Mouse (Mus musculus): ENCODE data around the gene Galt. TPM values are rescaled to one million over a fixed set of nuclear protein-coding genes. Genes with fewer than 3 reads are reported as not detected.

Galt gene
- polyA plus RNA-seq, 1 experiment from 2014 or later: 39.7 TPM

DNA sequence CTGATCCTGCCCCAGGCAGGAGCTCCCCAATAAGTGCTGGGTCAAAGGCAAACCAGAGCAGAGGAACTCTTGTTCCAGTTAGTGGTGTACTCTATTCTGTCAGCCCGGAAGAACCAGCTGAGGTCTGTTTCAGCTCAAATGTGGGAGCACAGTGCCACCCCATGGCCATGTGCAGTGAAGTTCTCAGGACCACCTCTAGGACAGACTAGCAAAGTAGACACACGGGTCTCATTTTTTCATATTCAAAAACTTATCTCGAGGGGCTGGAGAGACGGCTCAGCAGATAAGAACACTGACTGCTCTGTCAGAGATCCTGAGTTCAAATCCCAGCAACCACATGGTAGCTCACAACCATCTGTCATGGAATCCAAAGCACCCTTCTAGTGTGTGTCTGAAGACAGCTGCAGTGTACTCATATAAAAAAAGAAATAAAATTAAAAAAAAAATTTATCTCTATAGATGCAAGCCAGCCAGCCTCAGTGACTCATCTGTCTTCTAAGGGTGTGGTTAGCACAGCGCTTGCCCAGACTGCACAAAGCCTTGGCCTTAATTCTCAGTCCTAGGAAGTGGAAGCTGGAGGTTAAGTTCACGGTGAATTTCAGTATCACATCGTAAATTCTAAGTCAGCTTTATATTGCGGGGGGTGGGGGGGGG is 17.3 kb upstream of the Galt start:
- no peaks in the 10 kb centered on the region for H3K36me3 ChIP-seq (ENCODE audit: insufficient read depth, low read length)
- TF ChIP-seq CTCF (IDR thresholded peaks at IDR 0.05) (peak; percentile 89), EP300 (IDR thresholded peaks at IDR 0.05) (no peak)
- no peak overlapping the region for H3K4me2 ChIP-seq (replicated peaks; ENCODE audit: low read depth, low read length)
- peak; percentile 47 for ATAC-seq
- H3K27ac ChIP-seq (ENCODE audit: low read length): no peak overlapping the region
- 31% methylated on average over 8 of the region's 8 CpGs for WGBS
- H3K9me3 ChIP-seq (ENCODE audit: low read length): no peaks in the 10 kb centered on the region
- peak; percentile 86 for DNase-seq (ENCODE audit: low spot score)
- no peak overlapping the region for H3K4me3 ChIP-seq (ENCODE audit: low read depth, low read length)
- no peak overlapping the region for H3K9ac ChIP-seq (replicated peaks; ENCODE audit: low read depth)
- H3K4me1 ChIP-seq (ENCODE audit: insufficient read depth, low read depth, low read length): peaks cover 7% of the 10 kb centered on the region; the same call in 1 of the 2 replicates
- peaks cover 6% of the 10 kb centered on the region; the same call in 1 of the 2 replicates for H3K27me3 ChIP-seq (replicated peaks; ENCODE audit: insufficient read depth, low read length)

DNA sequence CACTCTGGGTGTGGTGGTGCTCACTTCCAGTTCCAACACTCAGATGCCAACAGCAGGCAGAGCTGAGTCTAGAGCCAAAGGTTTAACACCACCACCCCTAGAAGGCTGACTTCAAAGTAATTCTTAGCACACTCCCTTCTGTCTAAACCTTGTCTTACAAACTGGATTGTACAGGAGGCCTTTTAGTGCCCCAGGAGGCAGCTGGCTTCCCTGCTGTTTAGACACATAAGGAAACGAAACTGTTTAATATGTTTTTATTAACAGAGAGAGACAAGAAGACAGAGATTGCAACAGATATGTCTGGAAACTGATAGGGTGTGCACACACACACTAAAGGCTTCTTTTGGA is 16.8 kb upstream of the Galt start:
- Histone ChIP-seq H3K4me1 (ENCODE audit: insufficient read depth, low read depth, low read length) (peaks cover 7% of the 10 kb centered on the region; the same call in 1 of the 2 replicates), H3K27ac (ENCODE audit: low read length) (no peak overlapping the region), H3K27me3 (replicated peaks; ENCODE audit: insufficient read depth, low read length) (peaks cover under 1% of the 10 kb centered on the region; the same call in 1 of the 2 replicates), H3K9ac (replicated peaks; ENCODE audit: low read depth) (no peak overlapping the region), H3K4me2 (replicated peaks; ENCODE audit: low read depth, low read length) (no peak overlapping the region), H3K4me3 (ENCODE audit: low read depth, low read length) (no peak overlapping the region), H3K36me3 (ENCODE audit: insufficient read depth, low read length) (no peaks in the 10 kb centered on the region), H3K9me3 (ENCODE audit: low read length) (no peaks in the 10 kb centered on the region)
- WGBS: 65% methylated on average over 1 of the region's 1 CpGs
- ATAC-seq (no peak), DNase-seq (ENCODE audit: low spot score) (peak; percentile 31)
- no peak for TF ChIP-seq CTCF (IDR thresholded peaks at IDR 0.05)
- no peak for TF ChIP-seq EP300 (IDR thresholded peaks at IDR 0.05)

DNA sequence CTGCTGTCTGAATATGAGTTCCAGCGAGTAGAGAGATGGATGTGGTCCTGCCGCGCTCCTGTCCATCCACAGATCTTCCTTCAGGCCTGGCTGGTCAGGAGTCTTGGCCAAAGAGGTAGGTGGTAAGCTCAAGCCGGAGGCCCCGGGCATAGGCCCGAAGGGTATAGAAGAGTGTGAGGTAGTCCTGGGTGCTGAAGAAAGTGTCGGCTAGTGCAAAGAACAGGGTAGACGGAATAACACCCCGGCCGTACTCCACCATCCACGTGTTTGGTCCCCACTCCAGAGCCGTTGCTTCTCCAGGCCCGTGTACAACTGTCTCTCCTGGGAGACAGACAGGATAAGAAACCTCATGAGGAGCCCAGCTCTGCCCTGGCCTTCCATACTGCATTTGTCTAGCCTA is 15.8 kb upstream of the Galt start:
- no peaks in the 10 kb centered on the region for H3K9me3 ChIP-seq (ENCODE audit: low read length)
- no peak overlapping the region for H3K27ac ChIP-seq (ENCODE audit: low read length)
- no peak overlapping the region for H3K9ac ChIP-seq (replicated peaks; ENCODE audit: low read depth)
- TF ChIP-seq CTCF (IDR thresholded peaks at IDR 0.05): no peak
- TF ChIP-seq EP300 (IDR thresholded peaks at IDR 0.05): no peak
- H3K4me3 ChIP-seq (ENCODE audit: low read depth, low read length): no peak overlapping the region
- no peaks in the 10 kb centered on the region for H3K36me3 ChIP-seq (ENCODE audit: insufficient read depth, low read length)
- H3K4me1 ChIP-seq (ENCODE audit: insufficient read depth, low read depth, low read length): peaks cover 7% of the 10 kb centered on the region; the same call in 1 of the 2 replicates
- WGBS: 92% methylated on average over 13 of the region's 13 CpGs
- DNase-seq (ENCODE audit: low spot score) (no peak), ATAC-seq (no peak)
- no peaks in the 10 kb centered on the region for H3K27me3 ChIP-seq (replicated peaks; ENCODE audit: insufficient read depth, low read length)
- no peak overlapping the region for H3K4me2 ChIP-seq (replicated peaks; ENCODE audit: low read depth, low read length)

DNA sequence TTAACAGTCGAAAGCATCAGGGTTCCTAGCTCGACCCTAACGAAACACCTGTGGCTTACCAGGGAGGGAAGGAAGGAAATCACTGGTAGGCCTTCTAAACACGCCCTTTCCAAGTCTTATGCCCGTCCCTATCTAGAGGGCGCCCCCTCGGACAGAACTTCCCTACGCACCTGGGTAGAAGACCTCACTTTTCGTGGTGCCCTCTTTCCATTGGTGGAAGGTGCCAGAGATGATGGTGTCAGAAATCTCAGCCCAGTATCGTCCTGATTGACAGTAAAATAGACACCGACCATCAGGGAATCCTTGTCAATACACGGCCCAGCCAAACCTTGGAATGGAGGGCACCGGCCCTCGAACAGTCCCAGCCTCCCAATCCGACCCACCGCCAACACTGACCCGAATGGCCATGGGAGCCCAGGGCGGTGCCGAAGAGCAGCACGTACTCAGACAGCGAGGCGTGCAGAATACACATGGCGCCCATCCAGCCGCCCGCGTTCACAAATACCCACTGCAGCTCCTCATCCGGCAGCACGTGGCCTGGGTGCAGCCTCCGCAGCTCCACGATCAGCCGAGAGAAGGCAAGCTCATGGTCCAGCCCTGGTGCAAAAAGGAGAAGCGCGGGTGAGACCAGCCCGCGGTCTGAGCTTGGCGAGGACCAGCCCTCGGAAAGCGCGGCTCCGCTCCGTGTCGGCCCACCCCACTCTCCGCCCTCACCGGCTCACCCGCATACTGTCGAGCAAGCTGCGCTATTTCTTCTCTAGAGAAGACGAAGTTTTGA is 14.5 kb upstream of the Galt start:
- no peaks in the 10 kb centered on the region for H3K36me3 ChIP-seq (ENCODE audit: insufficient read depth, low read length)
- peak overlapping the region; percentile 51 for H3K9ac ChIP-seq (replicated peaks; ENCODE audit: low read depth)
- H3K9me3 ChIP-seq (ENCODE audit: low read length): no peaks in the 10 kb centered on the region
- peaks cover 7% of the 10 kb centered on the region; the same call in 1 of the 2 replicates for H3K4me1 ChIP-seq (ENCODE audit: insufficient read depth, low read depth, low read length)
- peak; percentile 80 for ATAC-seq
- H3K27ac ChIP-seq (ENCODE audit: low read length): peak overlapping the region; percentile 84
- 3% methylated on average over 48 of the region's 48 CpGs for WGBS
- DNase-seq (ENCODE audit: low spot score): peak; percentile 28
- peak overlapping the region; percentile 56 for H3K4me3 ChIP-seq (ENCODE audit: low read depth, low read length)
- TF ChIP-seq CTCF (IDR thresholded peaks at IDR 0.05) (peak; percentile 34), EP300 (IDR thresholded peaks at IDR 0.05) (no peak)
- peak overlapping the region; percentile 70 for H3K4me2 ChIP-seq (replicated peaks; ENCODE audit: low read depth, low read length)
- H3K27me3 ChIP-seq (replicated peaks; ENCODE audit: insufficient read depth, low read length): no peaks in the 10 kb centered on the region

DNA sequence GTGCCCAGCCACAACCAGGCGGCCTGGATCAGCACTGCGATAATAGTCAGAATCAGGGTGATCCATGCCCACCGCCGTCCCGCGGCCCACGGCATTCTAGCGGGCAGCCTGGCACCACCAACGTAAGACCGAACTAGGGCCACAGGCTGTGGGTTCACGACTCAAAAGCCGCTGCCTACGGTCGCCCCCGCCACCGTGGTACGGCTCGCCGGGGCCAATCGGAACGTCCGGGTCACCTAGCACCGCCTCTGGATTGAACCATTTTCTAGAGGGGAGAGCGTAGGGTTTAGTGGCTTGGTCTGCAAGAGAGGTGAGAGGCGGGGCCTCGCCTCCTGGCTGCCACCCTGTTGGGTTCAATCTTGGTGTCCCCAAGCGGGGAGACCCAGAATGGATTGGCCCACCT is 13.9 kb upstream of the Galt start:
- H3K9ac ChIP-seq (replicated peaks; ENCODE audit: low read depth): peak overlapping the region; percentile 51
- DNase-seq (ENCODE audit: low spot score) (peak; percentile 95), ATAC-seq (peak; percentile 98)
- peaks cover 7% of the 10 kb centered on the region; the same call in 1 of the 2 replicates for H3K4me1 ChIP-seq (ENCODE audit: insufficient read depth, low read depth, low read length)
- no peaks in the 10 kb centered on the region for H3K36me3 ChIP-seq (ENCODE audit: insufficient read depth, low read length)
- peak overlapping the region; percentile 84 for H3K27ac ChIP-seq (ENCODE audit: low read length)
- H3K27me3 ChIP-seq (replicated peaks; ENCODE audit: insufficient read depth, low read length): no peaks in the 10 kb centered on the region
- peak overlapping the region; percentile 56 for H3K4me3 ChIP-seq (ENCODE audit: low read depth, low read length)
- TF ChIP-seq EP300 (IDR thresholded peaks at IDR 0.05) (no peak), CTCF (IDR thresholded peaks at IDR 0.05) (peak; percentile 37)
- H3K4me2 ChIP-seq (replicated peaks; ENCODE audit: low read depth, low read length): peak overlapping the region; percentile 70
- under 1% methylated on average over 27 of the region's 27 CpGs for WGBS
- H3K9me3 ChIP-seq (ENCODE audit: low read length): no peaks in the 10 kb centered on the region

DNA sequence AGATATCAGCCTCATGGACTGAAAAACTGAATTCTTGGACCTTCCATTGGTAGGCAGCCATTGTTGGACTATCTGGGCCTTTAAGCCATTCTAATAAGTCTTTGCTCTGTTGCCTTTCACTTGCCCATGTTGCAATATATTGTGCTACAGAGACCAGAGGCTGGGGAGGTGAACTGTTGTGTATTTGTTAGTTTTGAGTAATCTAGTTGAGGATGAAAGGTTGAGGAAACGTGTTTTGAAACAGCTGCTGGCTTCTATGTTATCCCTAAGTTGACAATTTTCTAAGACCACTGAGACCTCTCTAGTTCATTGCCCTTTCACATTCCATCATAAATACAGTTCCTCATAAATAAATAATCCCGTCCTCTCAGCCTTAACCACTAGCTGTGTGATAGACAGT is 10.9 kb upstream of the Galt start:
- Histone ChIP-seq H3K9me3 (ENCODE audit: low read length) (no peaks in the 10 kb centered on the region), H3K27ac (ENCODE audit: low read length) (no peak overlapping the region), H3K4me1 (ENCODE audit: insufficient read depth, low read depth, low read length) (peaks cover 7% of the 10 kb centered on the region; the same call in 1 of the 2 replicates), H3K36me3 (ENCODE audit: insufficient read depth, low read length) (no peaks in the 10 kb centered on the region), H3K27me3 (replicated peaks; ENCODE audit: insufficient read depth, low read length) (no peaks in the 10 kb centered on the region), H3K9ac (replicated peaks; ENCODE audit: low read depth) (no peak overlapping the region), H3K4me3 (ENCODE audit: low read depth, low read length) (no peak overlapping the region), H3K4me2 (replicated peaks; ENCODE audit: low read depth, low read length) (no peak overlapping the region)
- 61% methylated on average over 2 of the region's 2 CpGs for WGBS
- no peak for TF ChIP-seq EP300 (IDR thresholded peaks at IDR 0.05)
- DNase-seq (ENCODE audit: low spot score) (no peak), ATAC-seq (no peak)

Data from lung, postnatal 0 days (tissue).